Mouse (Mus musculus): ENCODE measurements around the gene Samd14. TPM values are rescaled to one million over a fixed set of nuclear protein-coding genes. Genes with fewer than 3 reads are reported as not detected.
"Not testable (repeated sequence)": the region's sequence is repeated elsewhere in the genome, so short reads cannot be mapped to it uniquely, and the experiment has no call there.

Gene Samd14
- polyA plus RNA-seq, 1 experiment from 2014 or later, result 57.8 TPM

GRCm38 (mm10) chr11:95006038-95006437 lies 3.6 kb upstream of the Samd14 start:
- ATAC-seq (replicated peaks; ENCODE audit: low FRiP score) (no peak), DNase-seq (ENCODE audit: low spot score) (no peak)
- Histone ChIP-seq H3K9ac (ENCODE audit: low read depth, low read length) (0 out of 2 replicates have a peak overlapping the region, but pooled peaks have one; percentile 22), H3K4me3 (ENCODE audit: low read depth, low read length) (peak overlapping the region; percentile 50), H3K36me3 (ENCODE audit: control insufficient read depth, insufficient read depth, low read length) (peaks cover 35% of the 10 kb centered on the region), H3K4me1 (replicated peaks; ENCODE audit: control insufficient read depth, insufficient read depth, low read length) (peaks cover 67% of the 10 kb centered on the region), H3K27me3 (replicated peaks; ENCODE audit: control insufficient read depth, insufficient read depth, low read length) (0 out of 2 replicates have a peak, but pooled peaks cover 3% of the 10 kb centered on the region), H3K4me2 (peak overlapping the region; percentile 89), H3K27ac (ENCODE audit: low read depth, low read length) (peak overlapping the region; percentile 73), H3K9me3 (ENCODE audit: control insufficient read depth, low read length) (no peaks in the 10 kb centered on the region)
- WGBS, result 40% methylated on average over 4 of the region's 4 CpGs

- Histone ChIP-seq H3K27me3 (replicated peaks; ENCODE audit: control insufficient read depth, insufficient read depth, low read length) (0 out of 2 replicates have a peak, but pooled peaks cover 3% of the 10 kb centered on the region), H3K9me3 (ENCODE audit: control insufficient read depth, low read length) (no peaks in the 10 kb centered on the region), H3K4me2 (peak overlapping the region; percentile 89), H3K36me3 (ENCODE audit: control insufficient read depth, insufficient read depth, low read length) (peaks cover 31% of the 10 kb centered on the region), H3K9ac (ENCODE audit: low read depth, low read length) (peak overlapping the region; percentile 72), H3K4me3 (ENCODE audit: low read depth, low read length) (peak overlapping the region; percentile 50), H3K27ac (ENCODE audit: low read depth, low read length) (peak overlapping the region; percentile 73), H3K4me1 (replicated peaks; ENCODE audit: control insufficient read depth, insufficient read depth, low read length) (peaks cover 67% of the 10 kb centered on the region)
- DNase-seq (ENCODE audit: low spot score), result peak; percentile 87
- WGBS, result 3% methylated on average over 27 of the region's 27 CpGs
- ATAC-seq (replicated peaks; ENCODE audit: low FRiP score), result peak; percentile 67
Measured at GRCm38 (mm10) chr11:95006525-95007219, 3.0 kb upstream of the Samd14 start.

GRCm38 (mm10) chr11:95007418-95007817 lies 2.3 kb upstream of the Samd14 start:
- H3K9ac ChIP-seq (ENCODE audit: low read depth, low read length), result peak overlapping the region; percentile 72; the same call in 1 of the 2 replicates
- DNase-seq (ENCODE audit: low spot score) (no peak), ATAC-seq (replicated peaks; ENCODE audit: low FRiP score) (no peak)
- H3K4me3 ChIP-seq (ENCODE audit: low read depth, low read length), result no peak overlapping the region
- H3K4me2 ChIP-seq, result peak overlapping the region; percentile 89
- peak overlapping the region; percentile 73 for H3K27ac ChIP-seq (ENCODE audit: low read depth, low read length)
- H3K27me3 ChIP-seq (replicated peaks; ENCODE audit: control insufficient read depth, insufficient read depth, low read length), result 0 out of 2 replicates have a peak, but pooled peaks cover 3% of the 10 kb centered on the region
- peaks cover 62% of the 10 kb centered on the region for H3K4me1 ChIP-seq (replicated peaks; ENCODE audit: control insufficient read depth, insufficient read depth, low read length)
- H3K36me3 ChIP-seq (ENCODE audit: control insufficient read depth, insufficient read depth, low read length), result peaks cover 24% of the 10 kb centered on the region
- H3K9me3 ChIP-seq (ENCODE audit: control insufficient read depth, low read length), result no peaks in the 10 kb centered on the region
- WGBS, result 44% methylated on average over 3 of the region's 3 CpGs

- Histone ChIP-seq H3K4me2 (peak overlapping the region; percentile 96), H3K27me3 (replicated peaks; ENCODE audit: control insufficient read depth, insufficient read depth, low read length) (0 out of 2 replicates have a peak, but pooled peaks cover 3% of the 10 kb centered on the region), H3K9ac (ENCODE audit: low read depth, low read length) (peak overlapping the region; percentile 97), H3K4me1 (replicated peaks; ENCODE audit: control insufficient read depth, insufficient read depth, low read length) (peaks cover 59% of the 10 kb centered on the region), H3K27ac (ENCODE audit: low read depth, low read length) (peak overlapping the region; percentile 99), H3K36me3 (ENCODE audit: control insufficient read depth, insufficient read depth, low read length) (peaks cover 17% of the 10 kb centered on the region; the same call in 1 of the 2 replicates), H3K9me3 (ENCODE audit: control insufficient read depth, low read length) (no peaks in the 10 kb centered on the region), H3K4me3 (ENCODE audit: low read depth, low read length) (peak overlapping the region; percentile 91)
- WGBS, result 34% methylated on average over 15 of the region's 15 CpGs
- no peak for ATAC-seq (replicated peaks; ENCODE audit: low FRiP score)
- DNase-seq (ENCODE audit: low spot score), result no peak
Measured at GRCm38 (mm10) chr11:95008661-95009628, 734 bp upstream of the Samd14 start.

- H3K36me3 ChIP-seq (ENCODE audit: control insufficient read depth, insufficient read depth, low read length), result peaks cover 13% of the 10 kb centered on the region
- peaks cover 63% of the 10 kb centered on the region for H3K4me1 ChIP-seq (replicated peaks; ENCODE audit: control insufficient read depth, insufficient read depth, low read length)
- peak overlapping the region; percentile 96 for H3K4me2 ChIP-seq
- ATAC-seq (replicated peaks; ENCODE audit: low FRiP score), result no peak
- no peaks in the 10 kb centered on the region for H3K9me3 ChIP-seq (ENCODE audit: control insufficient read depth, low read length)
- peak overlapping the region; percentile 99 for H3K27ac ChIP-seq (ENCODE audit: low read depth, low read length)
- 0 out of 2 replicates have a peak, but pooled peaks cover 3% of the 10 kb centered on the region for H3K27me3 ChIP-seq (replicated peaks; ENCODE audit: control insufficient read depth, insufficient read depth, low read length)
- 2% methylated on average over 40 of the region's 40 CpGs for WGBS
- H3K9ac ChIP-seq (ENCODE audit: low read depth, low read length), result peak overlapping the region; percentile 97
- peak overlapping the region; percentile 91 for H3K4me3 ChIP-seq (ENCODE audit: low read depth, low read length)
- no peak for DNase-seq (ENCODE audit: low spot score)
Measured at GRCm38 (mm10) chr11:95010141-95010739, 561 bp downstream of the Samd14 start.

- peak overlapping the region; percentile 91 for H3K4me3 ChIP-seq (ENCODE audit: low read depth, low read length)
- peak overlapping the region; percentile 97 for H3K9ac ChIP-seq (ENCODE audit: low read depth, low read length)
- peak overlapping the region; percentile 96 for H3K4me2 ChIP-seq
- DNase-seq (ENCODE audit: low spot score); H3K27me3 ChIP-seq (replicated peaks; ENCODE audit: control insufficient read depth, insufficient read depth, low read length); H3K9me3 ChIP-seq (ENCODE audit: control insufficient read depth, low read length); ATAC-seq (replicated peaks; ENCODE audit: low FRiP score); H3K36me3 ChIP-seq (ENCODE audit: control insufficient read depth, insufficient read depth, low read length): not testable (repeated sequence)
- H3K27ac ChIP-seq (ENCODE audit: low read depth, low read length), result peak overlapping the region; percentile 99
- peaks cover 63% of the 10 kb centered on the region for H3K4me1 ChIP-seq (replicated peaks; ENCODE audit: control insufficient read depth, insufficient read depth, low read length)
- 9% methylated on average over 4 of the region's 4 CpGs for WGBS
Measured at GRCm38 (mm10) chr11:95010841-95011403, 1.2 kb downstream of the Samd14 start.

GRCm38 (mm10) chr11:95011416-95011815 lies 1.7 kb downstream of the Samd14 start:
- Histone ChIP-seq H3K4me2 (peak overlapping the region; percentile 96), H3K36me3 (ENCODE audit: control insufficient read depth, insufficient read depth, low read length) (peaks cover 10% of the 10 kb centered on the region), H3K27me3 (replicated peaks; ENCODE audit: control insufficient read depth, insufficient read depth, low read length) (0 out of 2 replicates have a peak, but pooled peaks cover 3% of the 10 kb centered on the region), H3K9ac (ENCODE audit: low read depth, low read length) (peak overlapping the region; percentile 97), H3K4me1 (replicated peaks; ENCODE audit: control insufficient read depth, insufficient read depth, low read length) (peaks cover 63% of the 10 kb centered on the region), H3K27ac (ENCODE audit: low read depth, low read length) (peak overlapping the region; percentile 99), H3K4me3 (ENCODE audit: low read depth, low read length) (peak overlapping the region; percentile 91), H3K9me3 (ENCODE audit: control insufficient read depth, low read length) (no peaks in the 10 kb centered on the region)
- ATAC-seq (replicated peaks; ENCODE audit: low FRiP score), result no peak
- WGBS, result 25% methylated on average over 1 of the region's 1 CpGs
- no peak for DNase-seq (ENCODE audit: low spot score)

- no peak for DNase-seq (ENCODE audit: low spot score)
- H3K27ac ChIP-seq (ENCODE audit: low read depth, low read length), result peak overlapping the region; percentile 99
- H3K4me3 ChIP-seq (ENCODE audit: low read depth, low read length), result peak overlapping the region; percentile 91
- H3K27me3 ChIP-seq (replicated peaks; ENCODE audit: control insufficient read depth, insufficient read depth, low read length), result 0 out of 2 replicates have a peak, but pooled peaks cover 3% of the 10 kb centered on the region
- H3K4me2 ChIP-seq, result peak overlapping the region; percentile 96
- H3K9me3 ChIP-seq (ENCODE audit: control insufficient read depth, low read length), result no peaks in the 10 kb centered on the region
- 19% methylated on average over 3 of the region's 3 CpGs for WGBS
- ATAC-seq (replicated peaks; ENCODE audit: low FRiP score), result peak; percentile 97
- H3K4me1 ChIP-seq (replicated peaks; ENCODE audit: control insufficient read depth, insufficient read depth, low read length), result peaks cover 59% of the 10 kb centered on the region
- H3K36me3 ChIP-seq (ENCODE audit: control insufficient read depth, insufficient read depth, low read length), result peaks cover 10% of the 10 kb centered on the region
- H3K9ac ChIP-seq (ENCODE audit: low read depth, low read length), result peak overlapping the region; percentile 97
Measured at GRCm38 (mm10) chr11:95012075-95012474, 2.4 kb downstream of the Samd14 start.
